Mouse (Mus musculus) olfactory bulb, adult 2 months (tissue): ENCODE measurements around the gene Tldc1. TPM values are rescaled to one million over a fixed set of nuclear protein-coding genes. Genes with fewer than 3 reads are reported as not detected.

Experiments
- H3K27ac ChIP-seq: fragments of 200-500 bp; 2 replicates; pipeline ENCODE4 v1.5.1; 2012; ENCODE audit warnings: low read depth, low read length; ENCODE audit not compliant: insufficient read depth
- H3K4me1 ChIP-seq: fragments of 200-500 bp; 2 replicates; pipeline ENCODE4 v1.6.1; 2012; ENCODE audit warnings: low read length; ENCODE audit not compliant: control insufficient read depth, insufficient read depth
- H3K4me3 ChIP-seq: fragments of 200-500 bp; 2 replicates; pipeline ENCODE4 v1.5.1; 2012; ENCODE audit warnings: mild to moderate bottlenecking, low read depth, low read length, moderate library complexity; ENCODE audit not compliant: insufficient read depth
- CTCF ChIP-seq: fragments of 200-500 bp; IDR thresholded peaks from 2 replicates; pipeline ENCODE4 v1.5.1; 2012; ENCODE audit warnings: low read depth, mild to moderate bottlenecking, low read length, moderate library complexity; ENCODE audit not compliant: insufficient read depth
- POLR2A ChIP-seq: fragments of 200-500 bp; IDR thresholded peaks from 2 replicates; pipeline ENCODE4 v1.6.1; 2012; ENCODE audit warnings: mild to moderate bottlenecking, low read depth, low read length, moderate library complexity; ENCODE audit not compliant: insufficient read depth
- WGBS: fragments of 180-500 bp; shearing (Covaris S2); methylation state at CpG from one replicate; pipeline ENCODE4 v1.1.7; 2018; 5-methylcytosine and 5-hydroxymethylcytosine counted together
- polyA plus RNA-seq: library from polyadenylated mRNA; stranded (reverse); fragments of >200 nt; gene quantifications from 2 replicates; pipeline ENCODE4 v1.2.4, GENCODE M21; 2012; ENCODE audit warnings: low replicate concordance; ENCODE audit not compliant: missing spikeins, insufficient read depth, insufficient read length

Tldc1 gene
- polyA plus RNA-seq, 1 experiment = not detected

GRCm38 (mm10) chr8:119722348-119722747 lies 55.9 kb downstream of the Tldc1 start:
- no peak for TF ChIP-seq POLR2A
- no peak for TF ChIP-seq CTCF
- WGBS = 65% methylated on average over 6 of the region's 6 CpGs
- Histone ChIP-seq H3K4me1 (peaks cover 8% of the 10 kb centered on the region), H3K27ac (no peak overlapping the region), H3K4me3 (no peak overlapping the region)

DNA sequence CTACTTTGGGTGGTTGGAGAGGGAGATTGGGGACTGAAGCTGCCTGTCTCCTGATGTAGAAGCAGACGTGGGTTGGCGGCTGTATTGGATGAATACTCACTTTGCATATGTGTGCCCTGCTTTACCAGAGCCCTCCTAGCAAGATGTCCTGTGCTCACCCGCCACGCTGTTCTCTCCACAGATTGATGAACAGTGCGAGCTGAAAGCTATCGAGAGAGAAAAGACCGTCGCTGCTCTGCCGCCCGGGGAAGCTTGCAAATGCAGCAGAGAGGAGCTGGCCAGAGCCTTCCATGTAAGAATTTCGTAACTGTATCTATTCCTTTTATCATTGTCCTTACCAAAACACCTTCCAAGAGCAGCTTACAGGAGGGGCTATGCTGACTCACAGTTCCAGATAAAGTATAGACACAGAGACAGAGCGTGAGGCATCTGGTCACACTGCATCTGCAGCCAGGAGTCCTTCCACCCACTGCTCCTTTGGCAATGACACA lies 59.2 kb downstream of the Tldc1 start:
- Histone ChIP-seq H3K4me3 (no peak overlapping the region), H3K4me1 (peaks cover 15% of the 10 kb centered on the region), H3K27ac (no peak overlapping the region)
- TF ChIP-seq POLR2A (no peak), CTCF (no peak)
- WGBS = 55% methylated on average over 12 of the region's 12 CpGs

GRCm38 (mm10) chr8:119717765-119718164 lies 60.5 kb downstream of the Tldc1 start:
- Histone ChIP-seq H3K27ac (no peak overlapping the region), H3K4me3 (no peak overlapping the region), H3K4me1 (peaks cover 15% of the 10 kb centered on the region)
- no peak for TF ChIP-seq CTCF
- TF ChIP-seq POLR2A = no peak
- WGBS = 65% methylated on average over 9 of the region's 9 CpGs

DNA sequence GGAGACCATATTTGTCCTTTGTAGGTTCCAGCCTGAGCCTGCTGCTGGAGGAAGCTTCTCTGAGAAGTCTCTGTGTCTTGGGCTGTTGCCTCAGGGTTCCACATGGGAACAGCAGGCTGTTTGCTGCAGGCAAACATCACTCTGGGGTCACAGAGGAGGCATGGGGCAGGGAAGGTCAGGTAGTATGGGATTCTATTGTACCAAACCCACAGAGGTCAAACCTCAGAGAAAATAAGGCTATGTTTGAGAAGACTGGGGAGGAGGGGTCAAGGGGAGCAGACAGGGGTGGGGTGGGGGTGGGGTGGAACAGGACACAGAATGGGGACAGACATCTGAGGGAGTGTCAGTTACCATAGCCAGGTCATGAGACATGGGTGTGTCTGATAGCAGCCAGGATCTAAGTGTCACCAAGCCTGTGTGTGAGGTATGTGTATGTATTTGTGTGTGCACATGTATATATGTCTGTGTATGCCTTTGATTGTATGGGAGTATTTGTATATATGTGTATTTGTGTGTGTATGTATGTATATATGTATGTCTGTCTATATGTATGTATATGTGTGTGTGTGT lies 61.4 kb downstream of the Tldc1 start:
- no peak for TF ChIP-seq CTCF
- no peak for TF ChIP-seq POLR2A
- no peak overlapping the region for H3K4me3 ChIP-seq
- H3K27ac ChIP-seq = no peak overlapping the region
- H3K4me1 ChIP-seq = peaks cover 21% of the 10 kb centered on the region

DNA sequence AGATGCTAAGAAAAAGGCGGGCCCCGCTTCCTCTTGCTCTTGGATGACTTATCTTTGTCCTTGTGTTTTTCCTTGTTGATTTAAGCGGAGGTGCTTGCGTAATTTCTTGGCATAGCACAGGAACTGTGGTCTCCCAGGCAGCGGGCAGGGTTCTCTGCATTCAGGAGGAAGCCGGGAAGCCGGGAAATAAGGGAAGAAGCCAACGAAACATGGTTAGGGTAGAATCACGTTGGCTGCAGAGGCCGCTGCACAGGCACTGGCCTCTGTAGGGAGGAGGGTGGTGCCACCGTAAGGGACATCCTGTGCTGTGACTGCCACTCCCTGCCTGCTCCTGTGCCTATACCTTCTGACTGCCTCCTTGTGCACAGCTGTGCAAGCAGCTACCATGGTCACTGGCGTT lies 63.0 kb downstream of the Tldc1 start:
- 47% methylated on average over 12 of the region's 12 CpGs for WGBS
- H3K4me3 ChIP-seq = no peak overlapping the region
- TF ChIP-seq POLR2A (no peak), CTCF (no peak)
- peaks cover 21% of the 10 kb centered on the region for H3K4me1 ChIP-seq
- H3K27ac ChIP-seq = no peak overlapping the region

DNA sequence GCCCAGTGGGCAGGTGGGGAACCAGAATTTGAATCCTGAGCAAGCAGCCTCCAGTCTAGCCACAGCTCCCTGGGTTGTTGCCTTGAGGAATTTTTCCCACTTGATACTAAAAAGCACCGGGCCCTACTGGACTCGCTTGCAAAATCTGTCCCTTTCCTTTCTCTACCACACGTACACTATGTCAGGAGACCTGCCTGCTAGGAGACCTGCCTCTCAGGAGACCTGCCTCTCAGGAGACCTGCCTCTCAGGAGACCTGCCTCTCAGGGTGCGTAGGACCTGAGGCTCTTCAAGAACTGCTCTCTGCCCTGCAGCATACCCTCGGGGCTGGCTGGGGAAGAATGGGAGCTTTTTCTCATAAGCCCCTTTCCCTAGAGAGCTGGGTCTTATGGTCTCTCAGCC lies 64.8 kb downstream of the Tldc1 start:
- no peak overlapping the region for H3K27ac ChIP-seq
- TF ChIP-seq POLR2A (no peak), CTCF (no peak)
- 91% methylated on average over 5 of the region's 5 CpGs for WGBS
- H3K4me3 ChIP-seq = no peak overlapping the region
- H3K4me1 ChIP-seq = peaks cover 25% of the 10 kb centered on the region

DNA sequence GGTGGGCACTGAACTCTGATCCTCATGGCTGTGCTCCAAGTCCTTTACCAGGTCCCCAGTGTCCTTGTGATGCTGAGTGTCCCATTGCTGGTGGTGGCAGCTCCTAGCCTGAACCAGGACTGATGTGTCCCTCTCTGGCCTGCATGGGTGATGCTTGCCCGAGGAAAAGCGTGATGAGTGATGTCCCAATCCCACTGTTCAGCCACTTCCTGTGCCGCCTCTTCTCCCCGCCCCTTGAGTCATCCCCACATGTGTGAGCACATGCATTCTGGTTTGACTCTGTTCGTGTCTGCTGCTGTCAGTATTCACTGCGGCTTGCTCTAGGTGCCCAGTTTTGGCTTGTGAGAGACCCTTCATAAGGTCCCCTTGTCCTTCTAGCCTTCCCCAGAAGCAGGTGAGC lies 66.0 kb downstream of the Tldc1 start:
- H3K4me3 ChIP-seq = no peak overlapping the region
- WGBS = 58% methylated on average over 6 of the region's 6 CpGs

More for the DNA sequence above, 66.0 kb downstream of the Tldc1 start:
- peaks cover 25% of the 10 kb centered on the region for H3K4me1 ChIP-seq
- H3K27ac ChIP-seq = no peak overlapping the region
- TF ChIP-seq POLR2A = no peak

Other genes starting within 250 kb of the Tldc1 start
- 181 TPM in 1 of 2 replicates, not detected in the other for gene Mbtps1, start 219.7 kb downstream of the Tldc1 start, polyA plus RNA-seq
- gene Hsdl1, start 203.2 kb downstream of the Tldc1 start, polyA plus RNA-seq = 175 TPM in 1 of 2 replicates, not detected in the other
- gene Dnaaf1, start 203.2 kb downstream of the Tldc1 start, polyA plus RNA-seq = not detected in 2 replicates
- not detected in 2 replicates for gene Taf1c, start 173.2 kb downstream of the Tldc1 start, polyA plus RNA-seq
- not detected in 2 replicates for gene Adad2, start 165.7 kb downstream of the Tldc1 start, polyA plus RNA-seq
- gene Kcng4, start 142.7 kb downstream of the Tldc1 start, polyA plus RNA-seq = not detected in 2 replicates
- not detected in 2 replicates for gene Wfdc1, start 112.1 kb downstream of the Tldc1 start, polyA plus RNA-seq
- not detected in 2 replicates for gene Atp2c2, start 78.4 kb downstream of the Tldc1 start, polyA plus RNA-seq
- not detected in 2 replicates for gene Cotl1, start 62.1 kb upstream of the Tldc1 start, polyA plus RNA-seq
- gene Klhl36, start 83.8 kb upstream of the Tldc1 start, polyA plus RNA-seq = not detected in 2 replicates
- not detected in 2 replicates for gene Usp10, start 131.9 kb upstream of the Tldc1 start, polyA plus RNA-seq
- not detected in 2 replicates for gene Gm20388, start 132.4 kb upstream of the Tldc1 start, polyA plus RNA-seq
- gene Crispld2, start 214.0 kb upstream of the Tldc1 start, polyA plus RNA-seq = not detected in 2 replicates